Comparison of ENCODE assay signal across 8 mouse cellular contexts in genomic region chr8:13676302-13676700, GRCm38 (mm10). TPM values are rescaled to one million over a fixed set of nuclear protein-coding genes. Genes with fewer than 3 reads are reported as not detected.
DNase-seq lines count a peak whose midpoint lies in the region; ATAC-seq lines count a peak whose summit lies in the region.

No protein-coding gene starts in this region.

- H3K4me1 ChIP-seq in embryonic facial prominence, embryonic 13.5 days = peaks cover 28% of the 10 kb centered on the region
- H3K4me1 ChIP-seq in limb, embryonic 15.5 days = peaks cover 22% of the 10 kb centered on the region
- H3K4me1 ChIP-seq in midbrain, embryonic 15.5 days = peaks cover 39% of the 10 kb centered on the region

- peaks cover 27% of the 10 kb centered on the region for H3K27me3 ChIP-seq in embryonic facial prominence, embryonic 13.5 days
- H3K27me3 ChIP-seq in limb, embryonic 15.5 days = peaks cover 13% of the 10 kb centered on the region
- H3K27me3 ChIP-seq in midbrain, embryonic 15.5 days (replicated peaks) = no peaks in the 10 kb centered on the region
- H3K27me3 ChIP-seq in splenic B cell, adult 2 months (ENCODE audit: control insufficient read depth, insufficient read depth, low read length, poor library complexity, severe bottlenecking) = no peaks in the 10 kb centered on the region

- ATAC-seq in embryonic facial prominence, embryonic 13.5 days (ENCODE audit: insufficient number of reproducible peaks, insufficient read depth, low FRiP score, low TSS enrichment, low read depth) = no peak
- no peak for ATAC-seq in limb, embryonic 15.5 days (ENCODE audit: insufficient number of reproducible peaks, low FRiP score, low TSS enrichment, low read depth)
- ATAC-seq in midbrain, embryonic 15.5 days (replicated peaks) = no peak; the same call in 1 of the 2 replicates

- no peaks in the 10 kb centered on the region for H3K9me3 ChIP-seq in embryonic facial prominence, embryonic 13.5 days
- no peaks in the 10 kb centered on the region for H3K9me3 ChIP-seq in limb, embryonic 15.5 days
- H3K9me3 ChIP-seq in midbrain, embryonic 15.5 days = no peaks in the 10 kb centered on the region

- H3K27ac ChIP-seq in embryonic facial prominence, embryonic 13.5 days = peak overlapping the region; percentile 17; the same call in 1 of the 2 replicates
- peak overlapping the region; percentile 89 for H3K27ac ChIP-seq in limb, embryonic 15.5 days
- peak overlapping the region; percentile 91 for H3K27ac ChIP-seq in midbrain, embryonic 15.5 days

- H3K4me3 ChIP-seq in embryonic facial prominence, embryonic 13.5 days = peak overlapping the region; percentile 82
- peak overlapping the region; percentile 83 for H3K4me3 ChIP-seq in limb, embryonic 15.5 days
- peak overlapping the region; percentile 69 for H3K4me3 ChIP-seq in midbrain, embryonic 15.5 days

- peak overlapping the region; percentile 82 for H3K9ac ChIP-seq in embryonic facial prominence, embryonic 13.5 days
- peak overlapping the region; percentile 67; the same call in 1 of the 2 replicates for H3K9ac ChIP-seq in limb, embryonic 15.5 days
- peak overlapping the region; percentile 62 for H3K9ac ChIP-seq in midbrain, embryonic 15.5 days

- no peaks in the 10 kb centered on the region for H3K36me3 ChIP-seq in embryonic facial prominence, embryonic 13.5 days
- no peaks in the 10 kb centered on the region for H3K36me3 ChIP-seq in limb, embryonic 15.5 days
- H3K36me3 ChIP-seq in midbrain, embryonic 15.5 days (replicated peaks) = no peaks in the 10 kb centered on the region
- no peaks in the 10 kb centered on the region for H3K36me3 ChIP-seq in splenic B cell, adult 2 months (ENCODE audit: control insufficient read depth, insufficient read depth, low read length, poor library complexity, severe bottlenecking)

- WGBS in embryonic facial prominence, embryonic 13.5 days = 1% methylated on average over 12 of the region's 12 CpGs
- under 1% methylated on average over 12 of the region's 12 CpGs for WGBS in limb, embryonic 15.5 days
- WGBS in midbrain, embryonic 15.5 days = 1% methylated on average over 12 of the region's 12 CpGs

- H3K4me2 ChIP-seq in embryonic facial prominence, embryonic 13.5 days = peak overlapping the region; percentile 85
- peak overlapping the region; percentile 88 for H3K4me2 ChIP-seq in limb, embryonic 15.5 days
- H3K4me2 ChIP-seq in midbrain, embryonic 15.5 days = peak overlapping the region; percentile 78

- peak; percentile 76 for DNase-seq in A20 (ENCODE audit: low read depth, low spot score)
- DNase-seq in adrenal gland, postnatal 10 days = peak; percentile 73
- peak; percentile 71 to 80 for DNase-seq in heart, adult 9 months (ENCODE audit: low spot score in 2 of 2)
- peak; percentile 43 to 59 for DNase-seq in kidney, adult 8-10 months
- peak; percentile 50 for DNase-seq in splenic B cell, adult 2 months (ENCODE audit: low read depth, low spot score)

RNA-seq across cellular contexts. Expression of gene Rasa3, which starts 1.1 kb away (rescaled TPM):
- 10 to 100 TPM; 32.5 to 39.5 TPM for total RNA-seq in adrenal gland, postnatal 10 days (2021)
- 25.5 and 29.1 TPM in 2 replicates for polyA plus RNA-seq in embryonic facial prominence, embryonic 13.5 days (2015; fragmentation: Nextera tagmentation; extraction: Ambion mirVana)
- 32.3 and 35.5 TPM in 2 replicates for polyA plus RNA-seq in limb, embryonic 15.5 days (2015; fragmentation: Nextera tagmentation; extraction: Ambion mirVana)
- 27.3 and 27.7 TPM in 2 replicates for polyA plus RNA-seq in midbrain, embryonic 15.5 days (2015; fragmentation: Nextera tagmentation; extraction: Ambion mirVana)

RNA-seq across cellular contexts. Expression of gene Cfap97d2, which starts 29.4 kb away (rescaled TPM):
- under 1 TPM in 1 of 2 experiments, not detected in 1; 0.30 TPM for total RNA-seq in adrenal gland, postnatal 10 days (2021)
- polyA plus RNA-seq in embryonic facial prominence, embryonic 13.5 days (2015; fragmentation: Nextera tagmentation; extraction: Ambion mirVana) = 0.15 TPM in 1 of 2 replicates, not detected in the other
- polyA plus RNA-seq in limb, embryonic 15.5 days (2015; fragmentation: Nextera tagmentation; extraction: Ambion mirVana) = not detected in 2 replicates
- polyA plus RNA-seq in midbrain, embryonic 15.5 days (2015; fragmentation: Nextera tagmentation; extraction: Ambion mirVana) = 1.7 and 2.3 TPM in 2 replicates

Comparison
In these comparisons a context has a peak if more than half of its experiments do, and no peak if none do; other contexts are left out.
1. H3K27ac ChIP-seq: peak in every context shown above with its lines; median percentile 91 in midbrain, embryonic 15.5 days; 89 in limb, embryonic 15.5 days; 17 in embryonic facial prominence, embryonic 13.5 days.